In the genomic region with DNA sequence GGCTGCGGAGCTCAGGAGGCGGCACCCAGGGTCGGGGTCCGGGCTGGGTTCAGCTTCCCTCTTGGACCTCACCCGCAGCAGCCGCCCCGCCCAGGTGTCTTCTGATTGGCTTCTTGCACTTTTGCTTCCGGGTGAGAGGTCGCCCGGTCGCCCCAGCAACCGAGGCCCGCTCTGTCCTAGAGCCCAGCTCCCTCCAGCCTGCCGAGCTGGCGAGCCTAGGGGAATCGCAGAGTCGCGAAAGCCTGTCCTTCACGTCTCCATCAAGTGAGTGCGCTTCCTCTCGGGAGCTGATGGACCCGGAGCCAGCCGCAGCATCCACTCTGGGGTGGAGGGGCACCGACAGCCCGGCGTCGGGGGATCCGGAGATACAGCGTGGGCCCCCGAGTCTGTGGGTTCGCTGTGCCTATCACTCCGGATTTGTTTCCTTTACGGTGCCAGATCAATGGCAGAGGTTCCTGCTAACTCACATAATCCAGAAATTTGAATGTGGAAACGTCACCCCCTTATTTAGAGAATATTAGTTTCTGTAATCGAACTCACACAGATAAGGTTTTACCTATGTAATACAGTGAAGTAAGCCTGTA, we compare ENCODE assay signal across 7 mouse cellular contexts. TPM values are rescaled to one million over a fixed set of nuclear protein-coding genes. Genes with fewer than 3 reads are reported as not detected.
DNase-seq lines count a peak whose midpoint lies in the region; ATAC-seq lines count a peak whose summit lies in the region.

TSS of gene Morn2 (plus strand) at position 130 of the 584 bp plus-strand sequence.
TSS of gene Dhx57 (minus strand) at position 403 of the 584 bp plus-strand sequence.

- WGBS in embryonic facial prominence, embryonic 10.5 days = under 1% methylated on average over 35 of the region's 35 CpGs
- WGBS in limb, embryonic 11.5 days = under 1% methylated on average over 35 of the region's 35 CpGs
- WGBS in midbrain, embryonic 14.5 days = under 1% methylated on average over 35 of the region's 35 CpGs

- H3K4me2 ChIP-seq in limb, embryonic 11.5 days (ENCODE audit: low read depth, severe bottlenecking) = peak within 1 kb of the TSS; percentile 59
- peak within 1 kb of the TSS; percentile 65 for H3K4me2 ChIP-seq in midbrain, embryonic 14.5 days (ENCODE audit: low read length)

- H3K4me1 ChIP-seq in embryonic facial prominence, embryonic 10.5 days = peaks cover 17% of the 10 kb centered on the region
- H3K4me1 ChIP-seq in limb, embryonic 11.5 days (ENCODE audit: control insufficient read depth, insufficient read depth, low read length) = peaks cover 6% of the 10 kb centered on the region; the same call in 1 of the 2 replicates
- H3K4me1 ChIP-seq in midbrain, embryonic 14.5 days (ENCODE audit: control insufficient read depth, insufficient read depth, low read length) = peaks cover 12% of the 10 kb centered on the region

- no peaks in the 10 kb centered on the region for H3K9me3 ChIP-seq in embryonic facial prominence, embryonic 10.5 days
- no peaks in the 10 kb centered on the region for H3K9me3 ChIP-seq in limb, embryonic 11.5 days (ENCODE audit: control insufficient read depth, low read length)
- H3K9me3 ChIP-seq in midbrain, embryonic 14.5 days (ENCODE audit: control insufficient read depth, low read length) = no peaks in the 10 kb centered on the region

- H3K27ac ChIP-seq in embryonic facial prominence, embryonic 10.5 days (replicated peaks) = peak within 1 kb of the TSS; percentile 89
- H3K27ac ChIP-seq in limb, embryonic 11.5 days (replicated peaks; ENCODE audit: low read depth, low read length) = peak within 1 kb of the TSS; percentile 66
- peak within 1 kb of the TSS; percentile 88 for H3K27ac ChIP-seq in midbrain, embryonic 14.5 days (replicated peaks; ENCODE audit: low read depth, low read length)

- H3K4me3 ChIP-seq in embryonic facial prominence, embryonic 10.5 days = peak within 1 kb of the TSS; percentile 99
- peak within 1 kb of the TSS; percentile 92 for H3K4me3 ChIP-seq in limb, embryonic 11.5 days (ENCODE audit: low read depth, low read length)
- H3K4me3 ChIP-seq in midbrain, embryonic 14.5 days (replicated peaks; ENCODE audit: low read depth, low read length) = peak within 1 kb of the TSS; percentile 83

- ATAC-seq in limb, embryonic 11.5 days (ENCODE audit: insufficient number of reproducible peaks, low FRiP score, low TSS enrichment, low read depth) = peak; percentile 99
- ATAC-seq in midbrain, embryonic 14.5 days (ENCODE audit: low FRiP score, low TSS enrichment) = peak; percentile 99

- peak within 1 kb of the TSS; percentile 87 for H3K9ac ChIP-seq in limb, embryonic 11.5 days (ENCODE audit: low read length)
- peak within 1 kb of the TSS; percentile 83 for H3K9ac ChIP-seq in midbrain, embryonic 14.5 days (replicated peaks; ENCODE audit: low read length)

- no peaks in the 10 kb centered on the region for H3K27me3 ChIP-seq in embryonic facial prominence, embryonic 10.5 days (replicated peaks; ENCODE audit: low read depth, poor library complexity, severe bottlenecking)
- H3K27me3 ChIP-seq in limb, embryonic 11.5 days (ENCODE audit: control insufficient read depth, insufficient read depth, low read length) = no peaks in the 10 kb centered on the region
- H3K27me3 ChIP-seq in midbrain, embryonic 14.5 days (ENCODE audit: control insufficient read depth, insufficient read depth, low read length) = no peaks in the 10 kb centered on the region

- DNase-seq in adrenal gland, postnatal 10 days = peak; percentile 100
- peak; percentile 98 for DNase-seq in embryonic facial prominence, embryonic 10.5 days (ENCODE audit: low spot score)
- DNase-seq in heart, adult 11 months = peak; percentile 100
- peak; percentile 98 for DNase-seq in kidney, adult 18-20 months
- DNase-seq in limb, embryonic 11.5 days (ENCODE audit: low spot score) = peak; percentile 99
- DNase-seq in midbrain, embryonic 14.5 days = peak; percentile 98
- peak; percentile 89 to 98 for DNase-seq in spleen, adult 18-20 months

- no peaks in the 10 kb centered on the region for H3K36me3 ChIP-seq in embryonic facial prominence, embryonic 10.5 days (replicated peaks)
- no peaks in the 10 kb centered on the region for H3K36me3 ChIP-seq in limb, embryonic 11.5 days (ENCODE audit: control insufficient read depth, insufficient read depth, low read length)
- H3K36me3 ChIP-seq in midbrain, embryonic 14.5 days (ENCODE audit: control insufficient read depth, insufficient read depth, low read length) = no peaks in the 10 kb centered on the region

RNA-seq across cellular contexts. Expression of gene Morn2, which starts in this region (rescaled TPM):
- 10 to 100 TPM; 14.1 to 17.4 TPM for total RNA-seq in adrenal gland, postnatal 10 days (2021)
- 24.3 and 26.0 TPM in 2 replicates for polyA plus RNA-seq in embryonic facial prominence, embryonic 10.5 days (2016; fragmentation: Nextera tagmentation; extraction: Ambion mirVana)
- 20.7 and 24.3 TPM in 2 replicates for polyA plus RNA-seq in limb, embryonic 11.5 days (2014; fragmentation: Nextera tagmentation; extraction: Ambion mirVana)
- polyA plus RNA-seq in midbrain, embryonic 14.5 days (2014; fragmentation: Nextera tagmentation; extraction: Ambion mirVana) = 47.3 and 48.5 TPM in 2 replicates

RNA-seq across cellular contexts. Expression of gene Dhx57, which starts in this region (rescaled TPM):
- 10 to 100 TPM; 12.6 to 15.8 TPM for total RNA-seq in adrenal gland, postnatal 10 days (2021)
- polyA plus RNA-seq in embryonic facial prominence, embryonic 10.5 days (2016; fragmentation: Nextera tagmentation; extraction: Ambion mirVana) = 17.8 and 19.5 TPM in 2 replicates
- polyA plus RNA-seq in limb, embryonic 11.5 days (2014; fragmentation: Nextera tagmentation; extraction: Ambion mirVana) = 19.9 and 23.1 TPM in 2 replicates
- polyA plus RNA-seq in midbrain, embryonic 14.5 days (2014; fragmentation: Nextera tagmentation; extraction: Ambion mirVana) = 41.9 and 54.7 TPM in 2 replicates

Comparison
In these comparisons a context has a peak if more than half of its experiments do, and no peak if none do; other contexts are left out.
1. Peak in every context shown above with its lines: DNase-seq, ATAC-seq, H3K4me3 ChIP-seq and H3K27ac ChIP-seq.